Comparison of ENCODE assay signal across 8 mouse cellular contexts in the genomic region with DNA sequence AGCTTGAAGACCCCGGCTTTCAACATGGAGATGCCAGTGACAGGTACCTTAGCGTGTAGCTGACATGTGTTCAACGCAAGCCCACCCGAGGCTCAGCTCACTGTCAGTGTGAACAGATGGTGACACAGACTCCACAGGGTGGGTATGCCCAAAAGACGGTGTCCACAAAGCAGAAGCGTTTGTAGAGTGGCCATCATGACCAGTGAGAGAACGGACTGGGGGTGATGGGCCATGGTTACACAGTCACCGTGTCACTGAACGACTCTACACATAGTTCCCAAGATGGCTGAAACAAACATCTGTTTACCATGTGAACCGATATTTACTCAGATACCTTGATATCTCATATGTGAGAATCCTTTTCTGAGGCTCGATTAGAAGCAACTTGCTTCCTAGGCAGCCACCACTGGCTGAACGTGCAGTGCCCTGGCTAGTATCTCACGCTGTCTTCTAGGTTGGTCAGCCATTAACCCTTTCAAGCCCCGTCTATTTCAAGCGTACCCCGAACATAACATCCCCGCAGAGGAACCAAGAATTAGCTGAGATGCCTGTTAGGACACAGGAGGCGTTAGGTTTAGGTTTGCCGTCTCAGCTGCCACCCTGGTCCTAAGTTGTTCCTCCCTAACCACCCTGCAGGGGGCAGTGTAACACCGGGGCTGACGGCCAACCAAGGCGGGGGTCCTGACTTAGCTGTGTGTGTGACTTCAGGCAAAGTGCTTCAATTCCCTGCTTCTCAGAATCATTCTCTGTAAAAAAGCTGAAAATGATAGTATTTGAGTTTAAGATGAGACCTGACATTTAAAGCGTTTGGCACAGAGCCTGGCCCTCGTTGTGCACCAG. TPM values are rescaled to one million over a fixed set of nuclear protein-coding genes. Genes with fewer than 3 reads are reported as not detected.
A peak's percentile ranks its signal among the peaks of the same experiment; 100 is the strongest.
DNase-seq lines count a peak whose midpoint lies in the region; ATAC-seq lines count a peak whose summit lies in the region.

No protein-coding gene starts in this region.

- no peaks in the 10 kb centered on the region for H3K9me3 ChIP-seq in liver, embryonic 13.5 days (replicated peaks)
- no peaks in the 10 kb centered on the region for H3K9me3 ChIP-seq in neural tube, embryonic 13.5 days

- peak; percentile 14 for DNase-seq in urinary bladder, postnatal 14 days (ENCODE audit: low spot score)
- no peak for DNase-seq in urinary bladder, postnatal 10 days (ENCODE audit: low spot score)
- DNase-seq in cerebellum, postnatal 36 days: peak; percentile 67 to 73
- peak; percentile 51 for DNase-seq in kidney, postnatal 14 days
- DNase-seq in liver, embryonic 13.5 days: peak; percentile 5

- H3K36me3 ChIP-seq in liver, embryonic 13.5 days: no peaks in the 10 kb centered on the region
- no peaks in the 10 kb centered on the region for H3K36me3 ChIP-seq in neural tube, embryonic 13.5 days

- ATAC-seq in granulocyte monocyte progenitor cell, adult 5-6 weeks (replicated peaks; ENCODE audit: poor library complexity, severe bottlenecking): peak; percentile 74
- no peak for ATAC-seq in liver, embryonic 13.5 days (ENCODE audit: low read depth)
- ATAC-seq in neural tube, embryonic 13.5 days (ENCODE audit: low read depth): peak; percentile 89
- ATAC-seq in activated CD4-positive, CD25-positive, alpha-beta regulatory T cell, adult 4 months: no peak

- H3K9ac ChIP-seq in liver, embryonic 13.5 days: no peak overlapping the region
- no peak overlapping the region for H3K9ac ChIP-seq in neural tube, embryonic 13.5 days

- 42% methylated on average over 24 of the region's 24 CpGs for WGBS in liver, embryonic 13.5 days (ENCODE audit: insufficient replicate concordance)
- WGBS in neural tube, embryonic 13.5 days: 46% methylated on average over 24 of the region's 24 CpGs

- no peak overlapping the region for H3K4me3 ChIP-seq in liver, embryonic 13.5 days (replicated peaks)
- no peak overlapping the region for H3K4me3 ChIP-seq in neural tube, embryonic 13.5 days

- no peaks in the 10 kb centered on the region for H3K4me1 ChIP-seq in liver, embryonic 13.5 days (replicated peaks)
- H3K4me1 ChIP-seq in neural tube, embryonic 13.5 days (replicated peaks): peaks cover 15% of the 10 kb centered on the region

- no peaks in the 10 kb centered on the region for H3K27me3 ChIP-seq in liver, embryonic 13.5 days
- 0 out of 2 replicates have a peak, but pooled peaks cover 22% of the 10 kb centered on the region for H3K27me3 ChIP-seq in neural tube, embryonic 13.5 days

- no peak overlapping the region for H3K27ac ChIP-seq in liver, embryonic 13.5 days
- H3K27ac ChIP-seq in neural tube, embryonic 13.5 days (replicated peaks): no peak overlapping the region

- no peak overlapping the region for H3K4me2 ChIP-seq in liver, embryonic 13.5 days
- no peak overlapping the region; the same call in 1 of the 2 replicates for H3K4me2 ChIP-seq in neural tube, embryonic 13.5 days

RNA-seq across cellular contexts. Expression of gene Erich3, which starts 10.9 kb away (rescaled TPM):
- total RNA-seq in granulocyte monocyte progenitor cell, adult 5-6 weeks (2014; fragmentation: Nextera tagmentation): not detected in 2 replicates
- total RNA-seq in granulocyte monocyte progenitor cell, adult 5-6 weeks (2017): not detected in 2 replicates
- polyA plus RNA-seq in liver, embryonic 13.5 days (2015; fragmentation: Nextera tagmentation; extraction: Ambion mirVana): not detected in 2 replicates
- polyA plus RNA-seq in neural tube, embryonic 13.5 days (2015; fragmentation: Nextera tagmentation; extraction: Ambion mirVana): 1.3 and 1.7 TPM in 2 replicates
- polyA plus RNA-seq in activated CD4-positive, CD25-positive, alpha-beta regulatory T cell, adult 4 months (2017; shearing (Covaris generic)): not detected

RNA-seq across cellular contexts. Expression of gene Tyw3, which starts 55.9 kb away (rescaled TPM):
- total RNA-seq in granulocyte monocyte progenitor cell, adult 5-6 weeks (2014; fragmentation: Nextera tagmentation): 2.3 and 7.3 TPM in 2 replicates
- total RNA-seq in granulocyte monocyte progenitor cell, adult 5-6 weeks (2017): 4.0 and 4.5 TPM in 2 replicates
- polyA plus RNA-seq in liver, embryonic 13.5 days (2015; fragmentation: Nextera tagmentation; extraction: Ambion mirVana): 3.8 and 4.2 TPM in 2 replicates
- polyA plus RNA-seq in neural tube, embryonic 13.5 days (2015; fragmentation: Nextera tagmentation; extraction: Ambion mirVana): 8.6 and 14.6 TPM in 2 replicates
- 1 to 10 TPM; 4.7 to 9.8 TPM for polyA plus RNA-seq in activated CD4-positive, CD25-positive, alpha-beta regulatory T cell, adult 4 months (2017; shearing (Covaris generic))

RNA-seq across cellular contexts. Expression of gene Cryz, which starts 56.3 kb away (rescaled TPM):
- total RNA-seq in granulocyte monocyte progenitor cell, adult 5-6 weeks (2014; fragmentation: Nextera tagmentation): 6.2 and 10.6 TPM in 2 replicates
- total RNA-seq in granulocyte monocyte progenitor cell, adult 5-6 weeks (2017): 4.1 TPM in 2 replicates
- 13.6 and 14.6 TPM in 2 replicates for polyA plus RNA-seq in liver, embryonic 13.5 days (2015; fragmentation: Nextera tagmentation; extraction: Ambion mirVana)
- polyA plus RNA-seq in neural tube, embryonic 13.5 days (2015; fragmentation: Nextera tagmentation; extraction: Ambion mirVana): 9.7 and 11.3 TPM in 2 replicates
- polyA plus RNA-seq in activated CD4-positive, CD25-positive, alpha-beta regulatory T cell, adult 4 months (2017; shearing (Covaris generic)): 1 to 10 TPM; 1.3 to 3.1 TPM

Comparison
In these comparisons a context has a peak if more than half of its experiments do, and no peak if none do; other contexts are left out.
1. ATAC-seq: peak in granulocyte monocyte progenitor cell, adult 5-6 weeks (single experiment) and neural tube, embryonic 13.5 days (single experiment); none in liver, embryonic 13.5 days (single experiment) and activated CD4-positive, CD25-positive, alpha-beta regulatory T cell, adult 4 months (single experiment).